Mouse (Mus musculus) neutrophil, adult 5-6 weeks (primary cell): ENCODE measurements around the gene Baiap2. TPM values are rescaled to one million over a fixed set of nuclear protein-coding genes. Genes with fewer than 3 reads are reported as not detected.

Source experiments
- ATAC-seq: fragments of 151-379, 151-347 bp; 2 replicates; pipeline ENCODE4 v1.8.0; 2017; ENCODE audit warnings: mild to moderate bottlenecking, moderate TSS enrichment; ENCODE audit not compliant: insufficient number of reproducible peaks, poor library complexity, low FRiP score, severe bottlenecking; ENCODE audit errors: extremely low read depth
- total RNA-seq: library from RNA; stranded (forward); fragments of 200-1000 nt; gene quantifications from 2 replicates; pipeline ENCODE4 v1.2.3, GENCODE M21; 2017

The Baiap2 gene
- total RNA-seq, 1 experiment from 2014 or later: 14.7 TPM

- ATAC-seq: no peak
Measured at GRCm38 (mm10) chr11:119940142-119940541, 2.4 kb upstream of the Baiap2 start.

DNA sequence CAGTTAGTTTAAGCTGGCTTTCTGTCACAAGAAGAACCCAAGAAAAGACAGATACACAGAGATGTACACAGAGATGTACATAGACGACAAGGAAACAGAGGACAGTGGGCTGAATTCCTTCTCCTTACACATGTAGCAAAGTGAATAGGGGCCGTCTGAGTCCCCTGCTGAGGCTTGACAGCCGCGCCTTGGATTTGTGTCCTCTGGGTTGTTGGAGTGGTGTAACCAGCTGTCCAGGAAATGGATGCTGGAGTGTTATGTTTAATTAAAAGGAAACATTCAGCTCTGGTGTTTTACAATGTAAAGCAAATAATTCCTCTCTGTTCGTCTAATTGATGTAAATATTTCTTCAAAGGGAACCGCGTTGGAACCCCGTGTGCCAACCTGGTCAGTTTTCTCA lies 769 bp upstream of the Baiap2 start:
- ATAC-seq: no peak

DNA sequence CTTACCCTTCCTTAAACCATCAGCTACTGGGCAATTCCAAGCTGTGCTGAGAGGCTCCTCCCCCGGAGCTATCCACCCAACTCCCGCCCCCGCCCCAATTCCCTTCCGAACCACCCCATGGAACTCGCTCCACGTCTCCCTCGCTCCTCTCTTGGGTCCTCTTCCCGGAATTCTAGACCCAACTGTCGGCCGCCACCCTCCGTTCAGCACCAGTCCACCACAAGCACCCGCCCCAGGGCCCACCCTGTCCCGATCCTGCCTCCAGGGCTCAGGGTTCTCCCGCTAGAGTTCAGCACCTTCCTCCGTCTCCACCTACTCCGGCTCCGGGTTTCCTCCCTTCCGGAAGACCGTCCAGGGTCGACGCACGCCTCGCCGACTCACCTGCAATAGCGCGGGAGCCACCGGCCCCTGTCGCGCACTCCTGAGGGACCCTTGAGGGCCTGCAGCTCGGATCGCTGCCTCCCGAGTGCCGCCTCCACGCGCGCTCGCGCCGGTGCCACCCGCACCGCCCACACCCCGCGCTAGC lies 299 bp upstream of the Baiap2 start:
- no peak for ATAC-seq

- no peak for ATAC-seq
Measured at GRCm38 (mm10) chr11:119943428-119943988, 945 bp downstream of the Baiap2 start.

DNA sequence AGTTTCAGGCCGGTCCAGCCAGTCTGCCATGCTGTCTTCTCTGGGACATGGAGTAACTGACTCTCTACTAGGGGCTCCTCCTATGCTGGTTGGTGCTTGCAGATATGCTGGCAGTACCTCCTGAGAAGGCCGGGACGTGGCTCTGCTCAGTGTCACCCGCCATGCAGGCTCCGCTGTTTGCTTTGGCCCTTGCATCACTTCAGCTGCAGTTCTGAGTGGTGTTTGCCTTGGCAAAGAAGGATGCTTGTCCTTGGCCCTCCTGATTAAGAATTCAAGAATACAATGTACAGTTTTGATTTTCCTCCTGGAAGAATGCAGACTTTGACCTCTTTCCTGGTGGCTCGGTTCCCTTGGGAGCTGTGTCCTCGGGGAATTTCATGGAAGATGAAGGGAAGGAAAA lies 2.8 kb downstream of the Baiap2 start:
- no peak for ATAC-seq

DNA sequence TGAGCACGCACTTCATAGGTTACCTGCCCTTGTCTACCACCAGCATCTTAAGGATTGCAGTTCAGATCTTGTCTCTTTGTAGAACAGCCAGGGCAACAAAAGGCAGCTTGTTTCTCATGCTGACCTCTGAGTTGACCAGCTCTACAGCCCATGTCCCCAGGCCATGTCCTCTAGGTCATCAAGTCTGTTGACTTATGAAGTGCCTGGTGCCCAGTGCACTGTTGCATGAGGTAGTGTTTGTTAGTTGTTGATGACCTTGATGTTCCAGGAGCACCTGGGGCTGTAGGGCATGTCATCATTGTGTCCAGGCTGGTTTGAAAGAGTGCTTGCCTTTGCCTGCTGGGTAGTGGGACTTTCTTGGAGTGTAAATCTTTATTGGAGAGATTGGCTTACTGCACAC lies 4.9 kb downstream of the Baiap2 start:
- no peak for ATAC-seq

DNA sequence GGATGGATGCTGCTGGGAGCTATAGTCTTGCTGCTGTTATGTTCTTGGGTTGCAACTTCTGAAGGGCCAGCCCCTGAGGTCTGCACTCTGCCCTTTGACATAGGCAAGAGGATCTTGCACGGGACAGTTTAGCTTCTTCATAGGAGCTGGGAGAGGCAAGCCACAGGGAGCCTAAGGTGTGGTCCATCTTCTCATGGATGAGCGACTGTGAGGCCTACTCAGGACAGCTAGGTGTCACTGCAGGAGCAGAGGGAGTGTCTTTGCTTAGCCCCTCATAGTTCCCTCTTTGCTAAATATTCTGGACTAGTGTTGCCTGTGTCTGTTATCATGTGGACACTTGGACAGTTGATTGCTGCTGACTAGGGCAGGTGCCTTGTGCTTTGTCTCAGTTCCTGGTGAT lies 5.3 kb downstream of the Baiap2 start:
- ATAC-seq: no peak

DNA sequence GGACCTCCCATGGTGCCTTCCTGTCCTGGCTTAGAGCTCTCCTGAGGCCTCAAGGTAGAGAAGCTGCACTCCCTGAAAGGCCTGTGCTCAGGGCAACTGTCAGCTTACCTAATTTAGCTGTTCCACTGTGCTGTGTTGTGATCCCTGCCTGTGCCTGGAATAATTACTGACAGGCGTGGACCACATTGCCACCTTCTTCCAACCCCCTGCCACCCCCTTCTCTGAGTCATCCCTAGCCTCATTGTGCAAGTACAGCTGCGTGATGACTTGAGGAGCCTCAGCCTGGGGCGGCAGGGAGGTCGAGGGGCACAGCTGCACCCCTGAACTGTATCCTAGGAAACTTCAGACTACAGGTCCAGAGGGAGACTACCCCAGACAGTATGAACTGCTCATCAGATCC lies 5.7 kb downstream of the Baiap2 start:
- ATAC-seq: no peak

DNA sequence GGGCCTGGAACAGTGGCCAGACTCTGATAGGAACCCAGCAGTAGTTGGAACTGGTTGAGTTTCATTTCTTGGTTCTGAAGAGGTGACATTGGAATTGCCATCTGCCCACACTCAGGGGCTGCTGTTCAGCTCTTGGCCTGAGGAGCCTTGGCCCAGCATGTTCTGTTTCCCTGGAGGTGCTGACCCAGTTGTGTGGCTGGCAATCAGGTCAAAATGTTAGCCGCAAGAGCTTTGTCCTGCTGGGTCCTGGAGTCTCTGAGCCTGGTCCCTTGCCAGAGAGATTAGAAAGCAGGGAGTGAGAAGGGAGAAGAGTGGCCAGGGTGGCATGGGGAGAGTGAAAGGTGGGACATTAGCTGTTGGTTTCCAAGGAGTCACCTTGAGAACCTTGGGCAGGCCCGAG lies 6.2 kb downstream of the Baiap2 start:
- ATAC-seq: no peak

DNA sequence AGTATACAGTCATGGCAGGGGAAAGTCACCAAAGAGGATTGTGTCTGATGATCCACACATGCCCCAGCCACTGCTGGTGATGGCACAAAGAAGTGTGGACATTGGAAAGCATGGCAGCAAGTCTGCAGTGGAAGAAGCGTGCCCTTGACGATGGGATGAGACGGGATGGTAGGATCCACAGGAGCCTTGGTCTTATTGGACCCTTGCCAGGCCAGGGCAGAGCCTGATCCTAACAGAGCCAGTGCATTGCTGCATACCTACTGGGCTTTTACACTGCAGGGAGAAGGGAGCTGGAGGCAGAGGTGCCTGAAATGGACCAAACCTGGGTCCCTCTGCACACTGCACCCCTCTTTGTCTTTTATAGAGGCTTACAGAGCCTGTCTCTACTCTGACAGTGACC lies 8.0 kb downstream of the Baiap2 start:
- ATAC-seq: no peak

- ATAC-seq: no peak
Measured at GRCm38 (mm10) chr11:119951326-119951725, 8.8 kb downstream of the Baiap2 start.

DNA sequence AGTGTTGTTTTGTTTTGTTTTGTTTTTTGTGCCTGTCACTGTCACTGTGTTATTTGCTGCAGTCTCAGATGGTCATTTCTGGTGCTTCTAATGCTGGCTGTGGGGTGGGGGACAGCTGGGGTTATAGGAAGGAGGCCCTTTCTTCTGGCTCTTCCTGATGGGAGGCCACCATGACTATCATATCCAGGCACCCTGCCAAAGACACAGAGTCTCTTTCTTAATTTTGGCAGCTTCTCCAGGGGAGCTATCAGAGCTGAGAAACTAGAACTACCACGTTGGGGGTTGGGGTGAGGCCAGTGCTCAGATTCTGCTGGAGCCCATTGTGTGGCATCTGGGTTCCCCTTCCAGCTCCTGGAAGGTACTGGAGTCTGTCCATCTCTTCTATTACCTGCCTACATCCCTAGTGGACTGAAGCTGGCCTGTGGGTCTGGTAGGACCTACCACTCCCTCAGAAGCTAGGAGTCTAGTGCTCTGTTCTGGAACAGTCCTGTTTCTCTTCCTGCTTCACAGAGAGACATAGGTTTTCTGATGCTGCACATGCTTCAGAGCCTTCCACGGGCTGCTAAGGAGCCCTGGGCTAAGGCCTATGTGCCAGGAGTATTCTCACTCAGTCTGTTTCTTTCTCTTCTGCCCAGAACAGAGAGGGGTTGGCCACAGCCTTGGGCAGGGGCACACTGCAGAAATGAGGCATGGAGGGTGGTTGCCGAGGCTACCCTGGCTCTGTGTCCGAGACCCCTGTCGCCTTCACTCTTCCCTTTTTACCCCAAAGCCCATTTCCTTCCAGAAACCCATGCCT lies 10.1 kb downstream of the Baiap2 start:
- ATAC-seq: no peak

- ATAC-seq: 0 out of 2 replicates have a peak, but pooled peaks have one; percentile 3
Measured at GRCm38 (mm10) chr11:119954233-119954632, 11.7 kb downstream of the Baiap2 start.

DNA sequence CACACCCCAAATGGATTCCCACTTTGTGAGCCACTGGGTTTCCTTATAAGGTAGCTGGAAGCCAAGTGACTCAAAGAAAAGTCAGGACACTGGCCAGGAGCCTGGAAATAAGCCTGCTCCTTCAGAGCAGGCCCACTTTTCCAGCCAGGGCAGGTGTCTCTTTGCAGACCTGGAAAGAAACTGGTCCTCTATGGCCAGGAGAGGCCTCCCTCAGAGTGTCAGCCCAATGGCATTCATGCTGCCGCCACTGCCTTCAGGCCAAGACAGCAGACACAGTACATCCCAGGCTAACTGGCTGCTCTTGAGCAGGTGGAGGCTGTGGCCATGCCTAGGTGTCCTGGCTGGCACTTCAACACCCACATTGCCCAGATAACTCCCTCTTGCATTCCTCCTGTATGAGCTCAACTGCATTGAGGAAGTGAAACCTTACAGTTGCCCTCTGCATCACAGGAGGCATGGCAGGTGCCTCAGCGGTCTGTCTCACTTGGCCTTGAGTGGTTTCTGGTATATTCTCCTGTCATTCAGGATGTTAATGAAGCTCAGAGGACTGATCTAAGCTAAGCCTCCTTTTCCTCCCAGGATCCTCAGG lies 12.3 kb downstream of the Baiap2 start:
- peak; percentile 88 for ATAC-seq

DNA sequence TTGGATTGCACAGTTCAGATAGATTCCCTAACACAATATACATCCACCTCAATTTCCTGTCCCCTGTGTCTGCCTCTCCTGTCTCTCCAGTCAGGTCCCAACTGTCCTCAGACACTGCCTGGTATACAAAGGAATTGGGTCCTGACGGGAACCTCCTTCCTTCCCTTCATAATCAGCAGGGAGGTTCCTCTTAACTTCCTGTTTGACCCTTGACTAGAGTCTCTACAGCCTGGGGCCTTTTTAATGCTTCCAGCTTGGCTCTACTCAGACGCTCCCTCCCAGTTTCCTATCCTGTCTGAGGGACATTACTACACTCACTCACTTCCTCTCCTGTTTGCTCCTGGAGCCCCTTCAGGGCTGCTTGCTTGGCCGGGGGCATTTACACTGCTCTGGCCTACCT lies 12.9 kb downstream of the Baiap2 start:
- no peak for ATAC-seq

GRCm38 (mm10) chr11:119956590-119956989 lies 14.0 kb downstream of the Baiap2 start:
- no peak for ATAC-seq

- no peak for ATAC-seq
Measured at GRCm38 (mm10) chr11:119958856-119959255, 16.3 kb downstream of the Baiap2 start.

DNA sequence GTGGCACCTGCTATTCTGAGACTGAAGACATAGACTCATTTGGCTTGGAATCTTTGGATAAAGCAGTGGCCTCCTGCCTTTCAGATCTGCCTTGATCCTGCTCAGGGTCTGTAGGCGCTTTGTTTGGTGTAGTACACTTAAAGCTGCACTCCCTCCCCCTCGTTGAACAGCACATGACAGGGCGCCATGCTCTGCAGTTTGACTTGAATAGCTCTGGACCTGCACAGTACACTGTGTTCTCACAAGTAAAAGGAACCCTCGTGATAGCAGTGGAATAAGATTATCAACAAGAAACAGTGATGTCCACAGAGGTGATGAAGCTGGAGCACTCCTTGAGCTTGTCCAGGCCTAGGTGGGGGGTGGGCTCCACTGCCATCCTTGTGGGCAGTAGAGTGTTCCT lies 17.2 kb downstream of the Baiap2 start:
- no peak for ATAC-seq

DNA sequence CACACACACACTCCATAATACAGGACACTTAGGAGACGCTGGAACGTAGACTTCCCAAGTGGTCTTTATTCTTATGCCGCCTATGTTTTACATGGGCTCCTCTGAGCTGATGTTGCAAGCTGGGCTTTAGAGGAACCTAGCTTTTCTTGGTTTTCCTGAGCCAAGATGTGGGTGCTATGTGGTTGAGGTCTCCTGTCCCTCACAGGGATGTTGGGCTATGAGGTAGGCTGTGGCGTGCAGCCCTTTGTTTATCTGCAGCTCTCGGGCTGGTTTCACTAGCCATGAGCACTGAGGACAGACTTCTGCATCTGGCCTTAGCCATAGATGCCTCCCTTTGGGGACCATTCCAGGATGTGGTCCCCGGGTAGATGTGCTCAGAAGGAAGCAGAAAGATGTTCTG lies 18.1 kb downstream of the Baiap2 start:
- no peak for ATAC-seq

GRCm38 (mm10) chr11:119961511-119961910 lies 18.9 kb downstream of the Baiap2 start:
- ATAC-seq: no peak
